Mouse (Mus musculus) neural tube, embryonic 14.5 days (tissue): Measurements from ENCODE around the gene Mdh1. TPM values are rescaled to one million over a fixed set of nuclear protein-coding genes. Genes with fewer than 3 reads are reported as not detected.
"Not testable (repeated sequence)": the region's sequence is repeated elsewhere in the genome, so short reads cannot be mapped to it uniquely, and the experiment has no call there.

Experiments used
- ATAC-seq: fragments of 200-750 bp; cut with Nextera tagmentation; 2 replicates; pipeline ENCODE4 v1.8.0; 2017; ENCODE audit warnings: low read depth, mild to moderate bottlenecking, moderate TSS enrichment, moderate library complexity
- H3K27ac ChIP-seq: fragments of 300-500 bp; sonication (generic); 2 replicates; pipeline ENCODE4 v1.5.1; 2014; ENCODE audit warnings: low read depth, mild to moderate bottlenecking, control low read depth, low read length, moderate library complexity, mixed read lengths
- H3K27me3 ChIP-seq: fragments of 300-500 bp; sonication (generic); 2 replicates; pipeline ENCODE4 v1.6.1; 2014; ENCODE audit warnings: low read length; ENCODE audit not compliant: control insufficient read depth, insufficient read depth
- H3K36me3 ChIP-seq: fragments of 300-500 bp; sonication (generic); 2 replicates; pipeline ENCODE4 v1.6.1; 2014; ENCODE audit warnings: low read length, mixed read lengths; ENCODE audit not compliant: control insufficient read depth, insufficient read depth
- H3K4me1 ChIP-seq: fragments of 300-500 bp; sonication (generic); 2 replicates; pipeline ENCODE4 v1.6.1; 2014; ENCODE audit warnings: low read length; ENCODE audit not compliant: control insufficient read depth, insufficient read depth
- H3K4me2 ChIP-seq: fragments of 300-500 bp; sonication (generic); 2 replicates; pipeline ENCODE4 v1.6.1; 2014; ENCODE audit warnings: mild to moderate bottlenecking, low read depth, low read length, control low read depth
- H3K4me3 ChIP-seq: fragments of 300-500 bp; sonication (generic); 2 replicates; pipeline ENCODE4 v1.5.1; 2014; ENCODE audit warnings: low read depth, low read length, control low read depth, mixed read lengths
- H3K9ac ChIP-seq: fragments of 300-500 bp; sonication (generic); replicated peaks from 2 replicates; pipeline ENCODE4 v1.6.1; 2014; ENCODE audit warnings: low read depth, mild to moderate bottlenecking, control low read depth, low read length, mixed read lengths
- H3K9me3 ChIP-seq: fragments of 300-500 bp; sonication (generic); 2 replicates; pipeline ENCODE4 v1.6.1; 2016; ENCODE audit warnings: low read length; ENCODE audit not compliant: control insufficient read depth
- WGBS: fragments of 180-500 bp; shearing (Covaris S2); extraction: QIAGEN DNeasy Blood & Tissue Kit; methylation state at CpG from one replicate; pipeline ENCODE4 v1.1.7; 2014; 5-methylcytosine and 5-hydroxymethylcytosine counted together
- microRNA-seq: library from miRNA; unstranded; fragments of <30 nt; microRNA quantifications from one replicate; pipeline ENCODE4, GENCODE M21; 2016
- polyA plus RNA-seq: library from polyadenylated mRNA; unstranded; fragments of >200 nt; fragmentation: Nextera tagmentation; extraction: Ambion mirVana; gene quantifications from 2 replicates; pipeline ENCODE4 v1.2.1, GENCODE M21; 2014

Mdh1 gene
- polyA plus RNA-seq, 1 experiment from 2014 or later = 656 TPM

DNA sequence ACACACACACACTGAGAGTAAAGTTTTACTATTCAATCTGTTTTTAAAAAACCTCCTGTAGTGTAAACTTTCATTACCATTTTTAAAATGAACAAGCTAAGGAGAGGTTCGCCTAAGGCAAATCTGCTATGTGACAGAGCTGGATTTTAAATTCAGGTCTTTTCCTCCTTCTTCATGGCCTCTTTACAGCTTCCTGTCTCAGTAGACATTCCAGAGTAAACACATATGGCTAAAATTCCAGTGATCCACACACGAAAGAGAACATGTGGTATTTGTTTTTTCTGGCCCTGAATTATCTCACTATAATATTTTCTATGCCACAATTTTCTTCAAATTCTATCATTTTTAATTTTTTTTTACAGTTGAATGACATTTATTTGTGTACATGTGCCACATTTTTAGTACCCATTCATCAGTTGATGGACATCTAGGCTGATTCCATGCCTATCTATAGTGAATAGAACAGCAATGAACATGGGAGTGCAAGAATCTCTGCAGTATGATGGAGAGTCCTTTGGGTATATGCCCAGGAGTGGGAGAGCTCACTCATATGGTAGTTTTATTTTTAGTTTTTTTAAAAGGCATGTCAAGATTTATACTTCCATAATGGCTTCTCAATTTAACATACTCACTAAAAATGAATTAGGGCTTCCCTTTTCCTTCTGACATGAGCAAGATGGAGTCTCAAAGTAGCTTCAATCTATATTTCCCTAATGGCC lies 43.3 kb downstream of the Mdh1 start:
- H3K9me3 ChIP-seq = no peaks in the 10 kb centered on the region
- ATAC-seq = no peak
- H3K4me2 ChIP-seq = no peak overlapping the region
- no peak overlapping the region for H3K4me3 ChIP-seq
- H3K27ac ChIP-seq = no peak overlapping the region
- no peaks in the 10 kb centered on the region for H3K36me3 ChIP-seq
- H3K9ac ChIP-seq = no peak overlapping the region
- no peaks in the 10 kb centered on the region for H3K27me3 ChIP-seq
- H3K4me1 ChIP-seq = no peaks in the 10 kb centered on the region
- 77% methylated on average over 2 of the region's 2 CpGs for WGBS

- ATAC-seq = no peak
These were observed 54.4 kb downstream of the Mdh1 start for GRCm38 (mm10) chr11:21517726-21518125.

DNA sequence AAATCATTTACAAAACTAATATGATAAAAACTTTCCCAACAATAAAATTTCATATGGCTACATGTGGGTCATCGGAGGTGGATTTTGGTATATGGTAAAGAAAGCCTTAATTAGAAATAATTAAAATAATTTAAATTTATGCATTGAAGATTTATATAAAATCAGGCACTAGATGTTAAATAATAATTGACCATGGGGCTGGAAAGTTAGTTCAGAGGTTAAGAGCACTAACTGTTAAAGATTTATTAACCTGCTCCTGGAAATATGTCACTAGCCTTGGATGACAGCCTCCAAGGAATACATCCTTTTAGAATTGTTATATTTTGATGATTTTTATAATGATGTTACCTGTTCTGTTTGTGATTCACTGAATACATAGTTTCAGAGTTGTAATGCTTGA lies 55.8 kb downstream of the Mdh1 start:
- H3K4me1 ChIP-seq, H3K9ac ChIP-seq, H3K27me3 ChIP-seq, H3K4me2 ChIP-seq, H3K27ac ChIP-seq, H3K4me3 ChIP-seq, H3K9me3 ChIP-seq, ATAC-seq, H3K36me3 ChIP-seq: not testable (repeated sequence)
- WGBS = 90% methylated on average over 1 of the region's 1 CpGs

More at GRCm38 (mm10) chr11:21517726-21518125, 54.4 kb downstream of the Mdh1 start:
- 93% methylated on average over 9 of the region's 9 CpGs for WGBS
- H3K9ac ChIP-seq = no peak overlapping the region
- no peak overlapping the region for H3K4me3 ChIP-seq
- no peaks in the 10 kb centered on the region for H3K36me3 ChIP-seq
- no peaks in the 10 kb centered on the region for H3K4me1 ChIP-seq
- H3K4me2 ChIP-seq = no peak overlapping the region
- no peaks in the 10 kb centered on the region for H3K9me3 ChIP-seq
- no peak overlapping the region for H3K27ac ChIP-seq
- H3K27me3 ChIP-seq = no peaks in the 10 kb centered on the region

GRCm38 (mm10) chr11:21510577-21510976 lies 61.6 kb downstream of the Mdh1 start:
- H3K36me3 ChIP-seq, H3K27me3 ChIP-seq, H3K4me3 ChIP-seq, H3K4me2 ChIP-seq, H3K9me3 ChIP-seq, ATAC-seq, H3K27ac ChIP-seq, H3K4me1 ChIP-seq, H3K9ac ChIP-seq: not testable (repeated sequence)
- WGBS = 94% methylated on average over 1 of the region's 1 CpGs

- H3K27me3 ChIP-seq, H3K36me3 ChIP-seq, ATAC-seq, H3K4me2 ChIP-seq, H3K9ac ChIP-seq, H3K27ac ChIP-seq, H3K9me3 ChIP-seq, H3K4me3 ChIP-seq, H3K4me1 ChIP-seq: not testable (repeated sequence)
- 71% methylated on average over 1 of the region's 1 CpGs for WGBS
These were observed 63.5 kb downstream of the Mdh1 start for GRCm38 (mm10) chr11:21508713-21509112.

- not testable (repeated sequence) for H3K27me3 ChIP-seq
- WGBS = 91% methylated on average over 5 of the region's 5 CpGs
These were observed 65.1 kb downstream of the Mdh1 start for GRCm38 (mm10) chr11:21507073-21507472.

More at GRCm38 (mm10) chr11:21507073-21507472, 65.1 kb downstream of the Mdh1 start:
- not testable (repeated sequence) for H3K27ac ChIP-seq, H3K36me3 ChIP-seq, H3K9ac ChIP-seq, H3K4me1 ChIP-seq, ATAC-seq, H3K9me3 ChIP-seq, H3K4me2 ChIP-seq, H3K4me3 ChIP-seq

Small RNA genes within 50 kb of the gene (microRNA-seq; reads per million reads assigned to microRNA genes)
- gene Gm22990 = not detected

Other genes with a start within 250 kb of the Mdh1 start
- gene Ugp2, start 201.2 kb downstream of the Mdh1 start, polyA plus RNA-seq = 55.7 and 62.2 TPM in 2 replicates
- gene Wdpcp, start 132 bp downstream of the Mdh1 start, polyA plus RNA-seq = 8.4 and 10.5 TPM in 2 replicates